In the genomic region with DNA sequence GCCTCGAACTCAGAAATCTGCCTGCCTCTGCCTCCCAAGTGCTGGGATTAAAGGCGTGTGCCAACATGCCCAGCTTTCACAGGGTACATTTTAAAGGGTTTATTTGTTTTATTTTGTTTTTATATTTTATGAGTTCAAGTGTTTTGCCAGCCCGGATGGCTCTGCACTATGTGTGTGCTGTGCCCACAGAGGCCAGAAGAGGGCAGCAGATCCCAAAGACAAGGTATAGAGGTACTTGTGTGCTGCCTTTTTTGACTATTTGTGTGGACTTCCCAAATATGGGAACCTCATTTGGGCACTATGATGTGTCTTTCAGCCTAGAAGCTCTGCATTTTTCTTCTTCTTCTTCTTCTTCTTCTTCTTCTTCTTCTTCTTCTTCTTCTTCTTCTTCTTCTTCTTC, we compare ENCODE assay signal across 16 mouse cellular contexts.
DNase-seq lines count a peak whose midpoint lies in the region; ATAC-seq and TF ChIP-seq lines count a peak whose summit lies in the region.
"Had no signal": no experiment of that assay in that cellular context is flagged by ENCODE, and none has a peak within 500 bp of the region (broad histone marks: within the 10 kb centered on the region; RNA-seq: fewer than 3 reads in every experiment).

No protein-coding gene starts in this region.

- WGBS in cerebellum, adult 2 months = 97% methylated on average over 3 of the region's 3 CpGs
- WGBS in thymus, adult 2 months = 96% methylated on average over 3 of the region's 3 CpGs
- 92% methylated on average over 3 of the region's 3 CpGs for WGBS in stomach, postnatal 0 days

- no peak for TF ChIP-seq EP300 in stomach, postnatal 0 days (optimal IDR thresholded peaks at IDR 0.05)

- H3K9ac ChIP-seq in stomach, postnatal 0 days (ENCODE audit: low read length) = no peak overlapping the region
- H3K9ac ChIP-seq: heart, embryonic 15.5 days; hindbrain, embryonic 13.5 days; kidney, embryonic 15.5 days; limb, embryonic 12.5 days had no signal

- no peaks in the 10 kb centered on the region for H3K4me1 ChIP-seq in cerebellum, adult 2 months (ENCODE audit: control insufficient read depth, insufficient read depth, low read length)
- H3K4me1 ChIP-seq in thymus, adult 2 months (replicated peaks; ENCODE audit: control insufficient read depth, insufficient read depth, low read length) = no peaks in the 10 kb centered on the region
- no peaks in the 10 kb centered on the region for H3K4me1 ChIP-seq in stomach, postnatal 0 days (replicated peaks; ENCODE audit: control insufficient read depth, insufficient read depth)
- H3K4me1 ChIP-seq: embryonic facial prominence, embryonic 10.5 days; heart, embryonic 15.5 days; kidney, embryonic 15.5 days; limb, embryonic 12.5 days; midbrain, embryonic 10.5 days had no signal

- no peaks in the 10 kb centered on the region for H3K27me3 ChIP-seq in cerebellum, adult 2 months (ENCODE audit: control insufficient read depth, insufficient read depth, low read length)
- H3K27me3 ChIP-seq in thymus, adult 2 months (ENCODE audit: control insufficient read depth, insufficient read depth, low read length) = no peaks in the 10 kb centered on the region
- no peaks in the 10 kb centered on the region for H3K27me3 ChIP-seq in stomach, postnatal 0 days (ENCODE audit: control insufficient read depth, insufficient read depth, low read length)
- H3K27me3 ChIP-seq: hindbrain, embryonic 13.5 days; kidney, embryonic 15.5 days; limb, embryonic 12.5 days had no signal

- TF ChIP-seq POLR2A in cerebellum, adult 2 months (IDR thresholded peaks at IDR 0.05; ENCODE audit: borderline replicate concordance, insufficient read depth, low read length) = no peak
- no peak for TF ChIP-seq POLR2A in thymus, adult 2 months (IDR thresholded peaks at IDR 0.05; ENCODE audit: control insufficient read depth, extremely low read depth, insufficient read depth, low read length, poor library complexity)

- H3K36me3 ChIP-seq in thymus, adult 2 months (ENCODE audit: control insufficient read depth, insufficient read depth, low read length) = no peaks in the 10 kb centered on the region
- H3K36me3 ChIP-seq in stomach, postnatal 0 days (ENCODE audit: control insufficient read depth, insufficient read depth, low read length) = no peaks in the 10 kb centered on the region
- H3K36me3 ChIP-seq: embryonic facial prominence, embryonic 10.5 days; heart, embryonic 15.5 days; hindbrain, embryonic 13.5 days; kidney, embryonic 15.5 days; limb, embryonic 12.5 days; midbrain, embryonic 10.5 days had no signal

- no peak overlapping the region for H3K4me3 ChIP-seq in cerebellum, adult 2 months (replicated peaks; ENCODE audit: insufficient read depth, low read depth, low read length)
- H3K4me3 ChIP-seq in layer of hippocampus, adult 2 months = no peak overlapping the region
- H3K4me3 ChIP-seq in thymus, adult 2 months (ENCODE audit: control insufficient read depth, insufficient read depth, low read length) = no peak overlapping the region
- no peak overlapping the region for H3K4me3 ChIP-seq in stomach, postnatal 0 days (ENCODE audit: low read depth, low read length)
- H3K4me3 ChIP-seq: embryonic facial prominence, embryonic 10.5 days; heart, embryonic 15.5 days; hindbrain, embryonic 13.5 days; kidney, embryonic 15.5 days; limb, embryonic 12.5 days; midbrain, embryonic 10.5 days; myocyte had no signal

- ATAC-seq in stomach, postnatal 0 days (ENCODE audit: low FRiP score, low TSS enrichment) = no peak

- peak; percentile 14; the same call in 1 of the 2 replicates for TF ChIP-seq CTCF in cerebellum, adult 2 months (IDR thresholded peaks at IDR 0.05; ENCODE audit: borderline replicate concordance, insufficient read depth, low read depth, low read length)
- peak; percentile 50 for TF ChIP-seq CTCF in layer of hippocampus, adult 2 months (conservative IDR thresholded peaks at IDR 0.05)
- no peak for TF ChIP-seq CTCF in thymus, adult 2 months (IDR thresholded peaks at IDR 0.05; ENCODE audit: borderline replicate concordance, control insufficient read depth, extremely low read depth, insufficient read depth, low read length, poor library complexity)
- TF ChIP-seq CTCF in stomach, postnatal 0 days (IDR thresholded peaks at IDR 0.05; ENCODE audit: low read depth) = peak; percentile 18; the same call in 1 of the 2 replicates

- no peak overlapping the region for H3K4me2 ChIP-seq in stomach, postnatal 0 days (replicated peaks; ENCODE audit: low read depth)
- H3K4me2 ChIP-seq: heart, embryonic 15.5 days; hindbrain, embryonic 13.5 days; kidney, embryonic 15.5 days; limb, embryonic 12.5 days had no signal

- no peak for DNase-seq in cerebellum, adult 2 months
- no peak for DNase-seq in cerebellum, postnatal 36 days
- DNase-seq in layer of hippocampus, adult 2 months (ENCODE audit: low spot score in 2 of 2) = no peak
- no peak for DNase-seq in layer of hippocampus, adult 8-10 months (ENCODE audit: low spot score in 2 of 2)
- DNase-seq in thymus, adult 2 months = peak; percentile 8
- no peak for DNase-seq in thymus, postnatal 0 days (ENCODE audit: low spot score)
- no peak for DNase-seq in stomach, postnatal 0 days (ENCODE audit: low spot score)
- DNase-seq in gastrocnemius, postnatal 4 days (ENCODE audit: low spot score in 2 of 2) = no peak
- DNase-seq: cerebellum, adult 9-10 months had no signal

- H3K27ac ChIP-seq in cerebellum, adult 2 months (ENCODE audit: insufficient read depth, low read length) = no peak overlapping the region
- H3K27ac ChIP-seq in layer of hippocampus, adult 2 months = no peak overlapping the region
- H3K27ac ChIP-seq in thymus, adult 2 months (ENCODE audit: control insufficient read depth, insufficient read depth, low read length) = no peak overlapping the region
- no peak overlapping the region for H3K27ac ChIP-seq in stomach, postnatal 0 days (replicated peaks)
- H3K27ac ChIP-seq: embryonic facial prominence, embryonic 10.5 days; heart, embryonic 15.5 days; hindbrain, embryonic 13.5 days; kidney, embryonic 15.5 days; limb, embryonic 12.5 days; midbrain, embryonic 10.5 days had no signal

- H3K9me3 ChIP-seq in stomach, postnatal 0 days (ENCODE audit: control insufficient read depth, low read length) = no peaks in the 10 kb centered on the region
- H3K9me3 ChIP-seq: embryonic facial prominence, embryonic 10.5 days; heart, embryonic 15.5 days; hindbrain, embryonic 13.5 days; kidney, embryonic 15.5 days; midbrain, embryonic 10.5 days had no signal
